Mouse (Mus musculus): Measurements from ENCODE around the gene Icam4. TPM values are rescaled to one million over a fixed set of nuclear protein-coding genes. Genes with fewer than 3 reads are reported as not detected.

Gene Icam4
- total RNA-seq, 1 experiment: 1.5 TPM

DNA sequence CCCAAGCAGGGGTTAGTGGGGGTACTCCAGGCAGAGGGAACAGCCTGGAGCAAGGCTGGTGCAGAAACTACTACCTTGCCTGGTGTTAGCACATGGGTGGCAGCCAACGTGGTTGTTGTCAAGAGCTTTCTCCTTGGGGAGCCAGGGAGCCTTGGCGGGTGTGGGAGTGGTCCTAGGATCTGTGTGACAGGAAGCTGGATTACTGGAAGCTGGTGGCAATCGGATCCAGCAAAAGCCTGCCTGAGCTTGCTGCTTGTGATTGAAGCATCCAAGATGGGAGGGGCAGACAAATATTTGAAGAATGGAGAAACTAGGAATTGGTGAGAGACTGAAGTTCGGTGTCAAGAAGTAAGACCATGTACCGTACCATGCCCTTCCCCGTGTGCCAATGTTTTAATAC, 6.9 kb upstream of the Icam4 start:
- Histone ChIP-seq H3K9me3 (ENCODE audit: control insufficient read depth, insufficient read depth, low read depth, low read length) (no peaks in the 10 kb centered on the region), H3K4me3 (ENCODE audit: insufficient read depth in 1 of 2, low read depth in 1 of 2, low read length in 2 of 2, poor library complexity in 1 of 2, severe bottlenecking in 1 of 2) (no peak overlapping the region), H3K4me1 (ENCODE audit: control insufficient read depth in 2 of 2, insufficient read depth in 2 of 2, low read length in 2 of 2, poor library complexity in 1 of 2) (peaks cover 2 to 24% of the 10 kb centered on the region in 2 experiments; a peak in 2 of 4 replicates), H3K9ac (ENCODE audit: insufficient read depth, low read depth, low read length, poor library complexity, severe bottlenecking) (no peak overlapping the region), H3K27ac (ENCODE audit: insufficient read depth, low read depth, low read length, poor library complexity, severe bottlenecking) (no peak overlapping the region), H3K36me3 (ENCODE audit: control insufficient read depth, insufficient read depth, low read length, poor library complexity, severe bottlenecking) (peaks cover 53% of the 10 kb centered on the region)
- no peak for TF ChIP-seq MAFK (IDR thresholded peaks at IDR 0.05; ENCODE audit: insufficient read depth, low read depth, low read length)
- no peak for TF ChIP-seq CHD2 (IDR thresholded peaks at IDR 0.05; ENCODE audit: low read depth, low read length)
- no peak for TF ChIP-seq ZC3H11A (IDR thresholded peaks at IDR 0.05; ENCODE audit: borderline replicate concordance, low read depth, low read length)
- no peak for TF ChIP-seq ZNF384 (IDR thresholded peaks at IDR 0.05; ENCODE audit: low read depth, low read length)
- no peak for DNase-seq (ENCODE audit: low read depth, low spot score)
- in situ Hi-C loops (cut with MboI; ENCODE audit: low sequenced_read_pairs in 2 of 2, unreplicated experiment in 2 of 2): no loop called here

DNA sequence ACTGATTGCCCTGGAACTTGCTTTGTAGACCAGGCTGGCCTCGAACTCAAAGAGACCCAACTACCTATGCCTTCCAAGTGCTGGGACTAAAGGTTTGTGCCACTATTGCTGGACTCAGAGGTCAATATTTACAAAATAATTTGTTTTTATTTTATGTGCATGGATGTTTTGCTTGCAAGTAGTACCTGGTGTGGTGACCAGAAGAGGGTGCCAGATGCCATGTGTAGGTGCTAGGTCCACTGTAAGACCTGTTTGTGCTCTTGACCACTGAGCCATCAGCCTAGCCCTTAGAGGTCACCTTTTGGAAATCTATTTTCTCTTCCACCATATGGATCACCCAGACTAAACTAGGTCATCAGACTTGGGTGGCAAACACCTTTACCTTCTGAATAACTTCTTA, 6.4 kb upstream of the Icam4 start:
- Histone ChIP-seq H3K9me3 (ENCODE audit: control insufficient read depth, insufficient read depth, low read depth, low read length) (no peaks in the 10 kb centered on the region), H3K27ac (ENCODE audit: insufficient read depth, low read depth, low read length, poor library complexity, severe bottlenecking) (no peak overlapping the region), H3K4me3 (ENCODE audit: insufficient read depth in 1 of 2, low read depth in 1 of 2, low read length in 2 of 2, poor library complexity in 1 of 2, severe bottlenecking in 1 of 2) (no peak overlapping the region), H3K4me1 (ENCODE audit: control insufficient read depth in 2 of 2, insufficient read depth in 2 of 2, low read length in 2 of 2, poor library complexity in 1 of 2) (peaks cover 3 to 25% of the 10 kb centered on the region in 2 experiments; a peak in 3 of 4 replicates), H3K9ac (ENCODE audit: insufficient read depth, low read depth, low read length, poor library complexity, severe bottlenecking) (no peak overlapping the region), H3K36me3 (ENCODE audit: control insufficient read depth, insufficient read depth, low read length, poor library complexity, severe bottlenecking) (peaks cover 58% of the 10 kb centered on the region)
- no peak for DNase-seq (ENCODE audit: low read depth, low spot score)
- TF ChIP-seq MAFK (IDR thresholded peaks at IDR 0.05; ENCODE audit: insufficient read depth, low read depth, low read length) (no peak), CHD2 (IDR thresholded peaks at IDR 0.05; ENCODE audit: low read depth, low read length) (no peak), HCFC1 (IDR thresholded peaks at IDR 0.05; ENCODE audit: borderline replicate concordance, insufficient read depth, low read length) (no peak), ZC3H11A (IDR thresholded peaks at IDR 0.05; ENCODE audit: borderline replicate concordance, low read depth, low read length) (no peak), ZNF384 (IDR thresholded peaks at IDR 0.05; ENCODE audit: low read depth, low read length) (no peak)
- in situ Hi-C loops (cut with MboI; ENCODE audit: low sequenced_read_pairs in 2 of 2, unreplicated experiment in 2 of 2): no loop called here

DNA sequence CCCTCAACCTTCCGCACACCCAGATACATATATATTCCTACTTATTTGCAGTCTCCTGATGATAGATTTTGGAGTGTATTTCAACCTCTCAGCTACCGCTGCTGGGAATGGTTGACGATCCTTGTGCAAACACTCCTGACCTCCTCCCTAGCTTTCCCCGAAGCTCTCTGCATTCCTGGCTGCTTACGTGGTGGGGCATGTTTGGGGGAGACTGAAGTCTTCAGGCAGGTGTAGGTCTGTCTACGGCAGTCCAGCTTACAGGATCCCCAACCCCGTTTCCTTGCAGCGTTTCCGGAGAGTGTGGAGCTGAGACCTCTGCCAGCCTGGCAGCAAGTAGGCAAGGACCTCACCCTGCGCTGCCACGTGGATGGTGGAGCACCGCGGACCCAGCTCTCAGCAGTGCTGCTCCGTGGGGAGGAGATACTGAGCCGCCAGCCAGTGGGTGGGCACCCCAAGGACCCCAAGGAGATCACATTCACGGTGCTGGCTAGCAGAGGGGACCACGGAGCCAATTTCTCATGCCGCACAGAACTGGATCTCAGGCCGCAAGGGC, 3.8 kb upstream of the Icam4 start:
- Histone ChIP-seq H3K9ac (ENCODE audit: insufficient read depth, low read depth, low read length, poor library complexity, severe bottlenecking) (no peak overlapping the region), H3K36me3 (ENCODE audit: control insufficient read depth, insufficient read depth, low read length, poor library complexity, severe bottlenecking) (peaks cover 48% of the 10 kb centered on the region), H3K4me3 (ENCODE audit: insufficient read depth in 1 of 2, low read depth in 1 of 2, low read length in 2 of 2, poor library complexity in 1 of 2, severe bottlenecking in 1 of 2) (peak overlapping the region in 1 of 2 experiments; percentile 36; a peak in 1 of 4 replicates), H3K9me3 (ENCODE audit: control insufficient read depth, insufficient read depth, low read depth, low read length) (no peaks in the 10 kb centered on the region), H3K4me1 (ENCODE audit: control insufficient read depth in 2 of 2, insufficient read depth in 2 of 2, low read length in 2 of 2, poor library complexity in 1 of 2) (peaks cover 9 to 39% of the 10 kb centered on the region in 2 experiments; a peak in 3 of 4 replicates), H3K27ac (ENCODE audit: insufficient read depth, low read depth, low read length, poor library complexity, severe bottlenecking) (no peak overlapping the region)
- no peak for DNase-seq (ENCODE audit: low read depth, low spot score)
- no peak for TF ChIP-seq ZC3H11A (IDR thresholded peaks at IDR 0.05; ENCODE audit: borderline replicate concordance, low read depth, low read length)
- no peak for TF ChIP-seq CHD2 (IDR thresholded peaks at IDR 0.05; ENCODE audit: low read depth, low read length)
- no peak for TF ChIP-seq MAFK (IDR thresholded peaks at IDR 0.05; ENCODE audit: insufficient read depth, low read depth, low read length)
- TF ChIP-seq ZNF384 (IDR thresholded peaks at IDR 0.05; ENCODE audit: low read depth, low read length): no peak
- no peak for TF ChIP-seq HCFC1 (IDR thresholded peaks at IDR 0.05; ENCODE audit: borderline replicate concordance, insufficient read depth, low read length)
- in situ Hi-C loops (cut with MboI; ENCODE audit: low sequenced_read_pairs in 2 of 2, unreplicated experiment in 2 of 2): no loop called here

- TF ChIP-seq ZNF384 (IDR thresholded peaks at IDR 0.05; ENCODE audit: low read depth, low read length): no peak
- TF ChIP-seq HCFC1 (IDR thresholded peaks at IDR 0.05; ENCODE audit: borderline replicate concordance, insufficient read depth, low read length): no peak
- TF ChIP-seq CHD2 (IDR thresholded peaks at IDR 0.05; ENCODE audit: low read depth, low read length): no peak
- no peak for TF ChIP-seq MAFK (IDR thresholded peaks at IDR 0.05; ENCODE audit: insufficient read depth, low read depth, low read length)
- no peak for TF ChIP-seq ZC3H11A (IDR thresholded peaks at IDR 0.05; ENCODE audit: borderline replicate concordance, low read depth, low read length)
- no peaks in the 10 kb centered on the region for H3K9me3 ChIP-seq (ENCODE audit: control insufficient read depth, insufficient read depth, low read depth, low read length)
- H3K4me1 ChIP-seq (ENCODE audit: control insufficient read depth in 2 of 2, insufficient read depth in 2 of 2, low read length in 2 of 2, poor library complexity in 1 of 2): peaks cover 9 to 39% of the 10 kb centered on the region in 2 experiments; a peak in 3 of 4 replicates
- DNase-seq (ENCODE audit: low read depth, low spot score): no peak
- in situ Hi-C loops (cut with MboI; ENCODE audit: low sequenced_read_pairs in 2 of 2, unreplicated experiment in 2 of 2): no loop called here
- H3K4me3 ChIP-seq (ENCODE audit: insufficient read depth in 1 of 2, low read depth in 1 of 2, low read length in 2 of 2, poor library complexity in 1 of 2, severe bottlenecking in 1 of 2): no peak overlapping the region
- no peak overlapping the region for H3K27ac ChIP-seq (ENCODE audit: insufficient read depth, low read depth, low read length, poor library complexity, severe bottlenecking)
- H3K36me3 ChIP-seq (ENCODE audit: control insufficient read depth, insufficient read depth, low read length, poor library complexity, severe bottlenecking): peaks cover 36% of the 10 kb centered on the region
- no peak overlapping the region for H3K9ac ChIP-seq (ENCODE audit: insufficient read depth, low read depth, low read length, poor library complexity, severe bottlenecking)
Measured at GRCm38 (mm10) chr9:21026849-21027248, 2.3 kb upstream of the Icam4 start.

Data from ES-E14 (cell line).